Mouse (Mus musculus) B cell, adult 2 months (primary cell): Measurements from ENCODE around the gene Vpreb2.
"Not testable (repeated sequence)": the region's sequence is repeated elsewhere in the genome, so short reads cannot be mapped to it uniquely, and the experiment has no call there.

ENCODE experiments used
- DNase-seq, 2 experiments: peaks; one replicate each; pipeline ENCODE4 v3.0.0; 2022

The Vpreb2 gene

DNA sequence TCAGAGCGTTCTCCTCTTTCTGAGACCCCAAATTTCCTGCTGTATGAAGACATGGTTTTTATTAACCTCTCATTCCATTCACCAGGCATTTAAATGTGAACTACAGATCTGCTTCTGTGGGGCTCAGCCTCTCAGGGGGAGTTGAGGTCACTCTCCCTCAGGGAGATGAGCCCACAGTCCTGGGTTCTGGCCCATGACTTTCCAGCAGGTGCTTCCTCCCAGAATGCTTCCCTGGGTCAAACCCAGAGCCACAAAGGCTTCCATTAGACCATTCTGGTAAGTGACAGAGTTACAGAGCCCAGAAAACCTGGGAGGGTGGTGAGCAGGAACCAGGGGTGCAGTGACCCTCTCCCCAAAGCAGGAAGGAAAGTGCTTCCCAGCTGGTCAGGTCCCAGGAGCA is at the start of gene Vpreb2:
Vpreb2 (plus strand) TSS at position 301 of the 400 bp plus-strand sequence.
- DNase-seq: no peak

DNA sequence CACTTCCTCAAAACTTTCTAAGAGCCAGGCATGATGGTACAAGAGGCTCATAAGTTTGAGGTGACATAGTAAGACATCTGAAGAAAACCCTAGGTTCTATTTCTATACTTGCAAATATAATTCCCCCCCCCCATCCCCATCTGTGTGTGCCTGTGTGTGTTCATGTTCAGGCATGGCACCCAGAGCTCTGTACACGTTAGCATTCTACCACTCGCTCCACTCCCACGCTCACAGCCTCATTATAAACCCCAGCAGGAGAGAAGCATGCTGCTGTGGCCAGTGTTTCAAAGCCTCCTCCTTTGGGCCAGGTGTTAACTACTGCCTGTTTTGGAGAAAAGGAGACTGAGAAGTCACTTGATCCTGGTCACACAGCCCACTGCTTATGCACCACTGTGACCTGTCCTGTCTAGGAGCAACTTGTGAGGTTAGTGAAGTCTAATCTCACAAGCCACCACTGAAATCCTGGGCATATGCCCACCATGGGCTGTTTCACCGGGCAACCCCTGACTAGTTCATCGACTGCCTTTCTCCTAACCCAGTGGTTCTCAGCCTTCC is 48.2 kb upstream of the Vpreb2 start:
- DNase-seq: no peak

DNA sequence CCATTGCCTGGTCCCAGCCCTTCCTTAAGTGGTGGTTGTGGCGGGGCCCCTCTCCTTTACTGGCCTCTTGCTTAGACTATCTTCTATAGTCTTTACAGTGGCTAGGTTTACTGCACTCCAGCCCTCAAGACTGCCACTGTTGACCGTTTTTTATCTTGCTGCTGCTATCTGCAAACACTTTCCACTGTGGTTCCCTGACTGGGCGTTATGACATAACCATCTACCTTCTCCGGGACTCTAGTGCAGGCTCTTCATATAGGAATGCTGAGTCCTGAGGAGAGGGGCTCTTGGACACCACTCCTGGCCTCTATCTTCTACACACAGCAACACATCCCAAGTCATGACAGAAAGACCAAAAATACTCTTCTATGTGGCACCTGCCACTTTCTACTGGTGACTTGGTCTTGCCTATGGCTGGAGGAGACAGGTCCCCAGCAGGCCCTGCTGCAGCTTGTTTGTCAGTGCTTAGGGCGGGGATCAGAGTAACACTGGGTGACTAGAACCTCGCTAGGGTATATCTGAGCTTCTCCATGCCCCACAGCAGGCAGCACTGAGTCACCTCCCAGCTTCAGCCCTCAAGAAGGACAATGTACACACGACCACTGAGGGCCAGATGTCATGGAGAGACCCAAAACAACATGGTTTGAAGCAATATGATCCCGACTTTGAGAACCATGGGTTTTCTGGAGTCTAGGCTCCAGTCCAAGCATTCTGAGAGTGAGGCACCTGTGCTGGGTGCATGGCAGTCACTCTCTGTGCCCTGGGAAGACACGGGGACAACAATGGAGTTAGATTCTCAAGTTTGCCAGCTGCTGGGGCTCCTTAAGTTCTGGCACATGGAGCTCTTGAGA is 46.4 kb upstream of the Vpreb2 start:
- DNase-seq: no peak

DNA sequence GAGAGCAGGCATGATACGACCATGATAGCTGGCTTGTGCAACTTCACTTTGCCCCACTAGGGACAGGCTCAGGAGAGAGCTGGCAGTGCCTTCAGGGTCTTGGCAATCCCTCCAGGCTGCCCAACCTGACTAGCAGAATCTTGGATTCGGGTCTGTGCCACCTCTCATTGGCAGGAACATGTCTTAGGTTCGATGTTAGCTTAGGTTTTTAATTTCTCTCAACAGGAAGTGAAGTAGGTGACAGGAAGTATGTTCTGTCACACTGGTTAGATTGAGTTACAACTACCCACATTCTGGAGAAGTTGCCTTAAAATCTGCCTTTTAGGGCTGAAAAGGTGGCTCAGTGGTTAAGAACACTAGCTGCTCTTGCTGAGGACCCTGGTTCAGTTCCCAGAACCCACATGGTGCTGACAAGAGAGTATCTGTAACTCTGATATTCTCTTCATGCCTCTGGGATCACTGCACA is 45.8 kb upstream of the Vpreb2 start:
- peak in 1 of 2 experiments; percentile 26 for DNase-seq

DNA sequence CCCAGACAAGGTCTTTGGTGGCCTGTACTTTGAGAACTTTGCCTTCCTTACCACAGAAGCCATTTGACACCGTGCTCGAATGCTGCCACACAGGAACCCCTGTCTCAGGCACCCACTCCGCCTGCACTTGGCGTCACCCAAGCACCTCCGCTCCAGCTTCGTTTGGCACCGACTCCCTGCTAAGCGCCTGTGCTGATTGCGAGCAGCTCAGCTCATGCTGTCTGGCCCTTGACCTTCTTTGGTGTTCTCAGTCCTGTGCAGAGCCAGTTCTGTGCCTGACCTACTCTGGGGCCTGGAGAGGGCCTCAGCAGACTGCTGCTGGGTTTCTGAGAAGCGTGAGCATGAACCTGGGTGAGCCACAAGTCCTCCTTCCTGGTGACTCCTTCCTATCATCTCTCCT is 43.5 kb upstream of the Vpreb2 start:
- DNase-seq: no peak

DNA sequence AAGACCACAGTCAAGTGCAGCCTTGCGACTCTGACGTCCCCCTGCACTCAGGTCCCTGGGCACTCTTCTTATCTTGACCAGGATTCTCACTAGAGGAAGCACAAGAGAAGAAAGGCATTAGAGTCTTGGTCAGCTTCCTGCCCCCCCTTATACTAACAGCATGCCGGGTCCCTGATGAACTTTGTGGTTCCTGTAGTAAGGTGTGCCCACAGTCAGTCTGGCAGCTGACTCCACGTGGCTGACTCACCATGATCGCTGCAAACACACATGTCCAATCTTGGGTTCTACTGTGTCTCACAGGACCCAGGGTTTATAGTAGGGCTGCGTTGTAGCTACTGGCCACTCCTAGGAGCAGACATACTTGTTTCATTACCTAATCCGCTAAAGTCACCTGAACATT is 42.0 kb upstream of the Vpreb2 start:
- no peak for DNase-seq

DNA sequence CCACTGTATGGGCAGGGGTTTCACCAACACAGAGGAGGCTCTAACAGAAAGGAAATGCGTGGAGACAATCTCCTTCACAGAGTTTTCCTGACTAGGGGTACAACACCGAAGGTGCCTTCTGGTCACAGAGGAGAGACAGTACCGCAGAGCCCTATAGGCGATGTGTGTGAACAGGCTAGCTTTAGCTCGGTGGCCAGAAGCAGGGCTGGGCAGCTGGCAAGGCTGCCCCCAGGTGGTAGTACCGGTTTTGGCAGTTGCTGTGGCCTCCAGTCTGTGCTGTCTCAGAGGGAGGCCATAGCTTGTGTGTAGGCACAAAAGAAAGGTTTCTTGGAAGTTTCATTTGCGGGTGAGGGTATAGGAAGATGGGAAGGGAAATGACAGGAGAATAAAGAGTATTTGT is 41.4 kb upstream of the Vpreb2 start:
- DNase-seq: peak; percentile 80 to 82

DNA sequence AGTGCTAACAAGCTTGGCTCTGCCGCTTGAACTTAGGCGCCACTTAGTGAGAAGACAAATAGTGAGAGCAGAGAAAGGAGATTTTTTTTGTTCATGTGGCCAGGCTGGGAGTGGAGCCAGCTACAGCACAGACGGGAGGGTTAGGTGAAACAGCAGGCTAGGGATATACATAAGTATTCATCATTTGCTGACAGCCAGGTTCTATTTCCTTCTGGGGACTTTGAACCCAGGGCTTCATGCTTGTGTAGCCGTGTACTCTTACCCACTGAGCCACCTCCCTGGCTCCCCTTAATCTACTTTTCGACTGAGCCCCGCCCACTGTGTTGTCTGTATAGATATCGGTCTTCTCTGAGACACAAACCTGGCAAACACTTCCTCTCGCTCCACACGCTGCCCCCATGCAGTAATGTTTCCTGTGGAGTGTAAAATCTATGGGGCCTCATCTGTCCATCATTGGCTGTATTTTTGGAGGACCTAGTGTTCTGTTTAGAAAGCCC is 40.9 kb upstream of the Vpreb2 start:
- DNase-seq: no peak

DNA sequence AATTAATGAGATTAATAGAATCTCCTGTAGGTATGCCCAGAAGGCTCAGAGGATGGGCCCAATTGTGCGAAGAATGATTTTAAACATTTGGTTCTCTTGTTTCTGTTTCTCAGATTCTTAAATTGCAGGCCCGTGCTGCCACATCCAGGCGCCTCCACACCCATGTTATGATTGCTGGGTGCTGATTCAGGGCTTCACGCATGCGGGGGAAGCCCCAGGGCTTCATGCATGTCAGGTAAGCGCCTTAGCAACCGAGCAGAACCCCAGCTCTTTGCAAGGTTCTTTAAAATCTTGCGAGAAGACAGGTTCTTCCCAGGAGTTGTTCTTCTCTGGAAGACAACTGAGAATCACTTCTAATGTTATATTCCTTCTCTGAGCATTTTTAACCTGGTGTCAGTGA is 36.8 kb upstream of the Vpreb2 start:
- no peak for DNase-seq

DNA sequence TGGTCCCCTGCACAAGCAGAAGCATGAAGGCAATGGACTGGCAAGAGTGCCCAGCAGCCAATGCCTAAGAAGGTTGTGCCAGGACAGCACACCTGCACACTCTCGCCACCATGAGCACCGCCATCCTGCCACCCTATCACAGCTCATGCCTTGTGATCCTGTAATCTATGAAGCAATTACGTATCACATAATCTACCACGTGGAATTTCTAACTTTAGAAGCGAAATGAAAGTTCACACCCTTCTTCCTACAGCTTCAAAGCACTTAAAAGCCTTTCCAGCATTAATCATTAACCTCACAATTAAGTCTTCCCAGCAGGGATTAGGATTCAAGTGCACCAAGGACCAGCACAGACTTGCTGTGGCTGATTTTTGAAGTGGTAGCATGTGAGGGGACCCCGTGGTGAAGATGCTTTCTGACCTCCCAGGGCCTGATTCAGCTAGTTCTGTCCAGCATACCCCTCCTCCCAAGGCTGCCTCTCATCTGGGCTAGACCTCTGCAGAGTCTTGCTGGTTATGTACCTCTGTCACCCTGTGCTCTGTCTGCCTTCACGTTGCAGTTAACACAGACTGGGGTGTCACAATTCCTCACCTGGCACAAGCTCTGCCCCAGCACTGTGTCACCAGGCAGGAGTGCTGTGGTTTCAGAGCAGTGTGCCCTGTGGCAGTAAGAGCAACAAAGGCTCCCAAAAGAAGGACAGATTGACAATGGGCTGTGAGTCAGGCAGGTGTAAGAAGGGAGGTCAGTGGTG is 35.0 kb upstream of the Vpreb2 start:
- no peak for DNase-seq

DNA sequence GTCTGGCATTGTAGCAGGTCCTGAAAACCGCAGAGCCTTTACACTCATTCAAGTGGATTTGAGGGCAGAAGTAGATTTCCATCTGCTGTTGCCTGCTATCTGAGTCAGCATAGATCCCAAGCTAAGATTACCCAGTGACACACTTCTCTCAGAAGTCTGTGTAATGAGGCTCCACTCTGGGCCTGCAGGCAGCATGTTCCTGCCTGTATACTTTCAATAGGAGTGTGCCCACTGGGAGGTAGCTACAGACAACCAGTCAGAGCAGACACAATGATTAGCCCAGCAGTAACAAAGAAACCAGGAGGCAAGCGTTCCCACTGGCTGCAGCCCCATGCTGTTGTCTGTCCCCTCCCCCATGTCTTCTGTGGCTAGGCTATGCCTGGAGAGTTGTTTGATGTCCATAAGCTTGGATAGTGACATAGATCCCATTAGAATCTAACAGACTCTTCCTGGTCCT is 30.8 kb upstream of the Vpreb2 start:
- no peak for DNase-seq

DNA sequence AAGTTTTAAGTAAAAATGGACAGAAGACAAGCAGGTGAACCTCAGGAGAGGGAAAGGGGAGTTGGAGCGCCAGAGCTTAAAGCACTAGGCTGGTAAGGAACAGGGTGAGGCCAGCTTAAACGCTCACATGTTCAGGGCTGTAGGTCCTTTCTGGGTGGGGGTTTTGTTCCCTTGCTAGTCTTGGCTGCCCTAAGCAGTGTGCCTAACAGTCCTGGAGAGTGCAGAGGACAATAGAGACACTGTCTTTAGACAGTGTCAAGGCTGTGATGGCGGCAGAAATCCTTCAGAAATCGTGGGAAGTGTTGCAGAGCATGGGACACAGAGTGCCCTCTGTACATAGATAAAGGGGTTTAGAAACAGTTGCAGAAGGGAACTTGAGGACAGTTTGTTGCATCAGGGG is 30.2 kb upstream of the Vpreb2 start:
- no peak for DNase-seq

DNA sequence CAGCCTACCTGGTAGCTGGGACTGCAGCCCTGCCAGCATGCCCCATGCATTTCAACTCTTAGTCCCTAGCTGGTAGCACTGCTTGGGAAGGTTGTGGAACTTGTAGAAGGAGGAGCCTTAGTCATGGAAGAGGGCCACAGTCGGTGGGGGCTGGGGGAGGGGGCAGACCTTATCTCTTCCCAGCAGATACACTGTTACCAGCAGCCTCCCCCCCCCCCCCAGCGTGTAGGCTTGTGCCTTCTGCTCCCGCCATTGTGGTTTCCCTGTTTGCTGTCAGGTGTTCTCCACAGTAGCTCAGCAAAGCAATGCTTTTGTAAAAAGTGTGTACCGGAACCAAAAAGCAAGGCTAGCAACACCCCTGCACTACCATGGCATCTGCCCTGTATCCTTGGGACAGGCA is 28.6 kb upstream of the Vpreb2 start:
- no peak for DNase-seq

DNA sequence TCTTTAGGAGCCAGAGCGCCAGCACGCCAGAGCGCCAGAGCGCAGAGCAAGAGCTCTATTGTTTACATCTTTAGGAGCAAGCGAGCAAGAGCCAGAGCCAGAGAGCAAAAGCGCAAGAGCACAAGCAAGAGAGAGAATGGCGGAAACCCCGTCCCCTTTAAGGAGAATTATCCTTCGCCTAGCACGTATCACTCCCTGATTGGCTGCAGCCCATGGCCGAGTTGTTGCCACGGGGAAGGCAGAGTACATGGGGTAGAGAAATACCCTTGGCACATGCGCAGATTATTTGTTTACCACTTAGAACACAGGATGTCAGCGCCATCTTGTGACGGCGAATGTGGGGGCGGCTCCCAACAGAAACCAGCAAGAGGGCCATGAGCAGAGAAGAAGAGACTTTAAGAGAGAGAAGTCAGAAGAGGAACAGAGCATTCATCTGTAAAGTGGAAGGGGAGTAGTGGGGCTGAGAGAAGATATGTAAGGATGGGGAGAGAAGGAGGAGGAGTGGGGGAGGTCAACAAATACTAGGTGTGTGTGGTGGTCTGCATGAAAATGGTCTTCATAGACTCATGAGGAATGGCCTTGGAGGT is 24.1 kb upstream of the Vpreb2 start:
- DNase-seq: not testable (repeated sequence)

DNA sequence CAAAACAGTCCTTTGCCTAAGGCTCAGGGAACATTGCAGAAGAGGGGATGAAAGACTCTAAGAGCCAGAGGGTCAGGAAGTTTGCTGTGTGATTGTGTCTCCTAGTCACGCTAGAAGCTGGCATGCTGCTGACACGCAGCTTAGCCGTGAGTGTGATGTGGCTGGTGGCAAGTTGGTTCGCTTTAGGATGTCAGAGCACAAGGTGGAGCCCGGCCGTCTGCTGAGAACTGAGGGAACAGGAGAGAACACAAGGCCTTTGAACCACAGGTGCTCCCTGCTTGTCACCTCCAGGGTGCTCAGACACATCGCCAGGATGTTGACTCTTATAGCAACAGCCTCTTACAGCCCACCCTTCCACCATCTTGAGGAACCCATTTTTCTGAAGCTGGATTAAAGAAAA is 18.1 kb upstream of the Vpreb2 start:
- DNase-seq: no peak

DNA sequence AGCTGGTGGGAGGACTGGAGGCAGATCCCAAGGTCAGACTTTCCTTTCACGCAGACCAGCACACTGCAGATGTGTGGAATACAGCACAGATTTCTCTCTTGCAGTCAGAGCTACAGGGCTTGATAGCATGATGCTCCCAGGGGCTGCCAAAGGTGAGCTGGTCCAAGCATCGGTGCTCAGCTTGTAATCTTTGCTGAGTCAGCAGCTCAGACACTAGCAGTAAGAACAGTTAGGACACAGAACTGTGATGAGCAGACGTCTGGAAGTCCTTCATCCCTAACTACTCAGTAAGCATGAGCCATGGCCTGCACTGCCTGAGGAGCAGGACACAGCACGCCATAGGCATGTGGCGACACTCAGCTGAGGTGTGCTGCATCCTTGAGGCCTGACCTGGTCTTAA is 8.4 kb upstream of the Vpreb2 start:
- DNase-seq: no peak

DNA sequence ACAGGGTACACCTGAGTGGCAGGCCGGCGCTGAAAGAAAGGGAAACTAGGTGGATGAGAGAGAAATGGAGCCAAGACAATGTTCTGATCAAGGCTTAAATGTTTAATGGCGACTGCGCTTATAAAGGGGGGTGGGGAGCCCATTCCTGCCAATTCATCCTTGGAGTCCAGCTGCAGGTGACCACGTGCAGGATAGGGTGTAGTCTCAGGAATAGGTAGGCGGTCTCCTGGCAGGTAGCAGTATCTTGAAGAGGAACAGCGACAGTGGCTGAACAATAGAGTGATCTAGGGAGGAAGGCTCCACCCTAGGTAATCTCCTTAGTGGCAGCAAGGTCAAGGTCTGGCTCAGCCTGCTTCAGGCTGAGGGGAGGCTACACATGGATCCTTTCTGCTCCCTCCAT is 2.4 kb upstream of the Vpreb2 start:
- not testable (repeated sequence) for DNase-seq

DNA sequence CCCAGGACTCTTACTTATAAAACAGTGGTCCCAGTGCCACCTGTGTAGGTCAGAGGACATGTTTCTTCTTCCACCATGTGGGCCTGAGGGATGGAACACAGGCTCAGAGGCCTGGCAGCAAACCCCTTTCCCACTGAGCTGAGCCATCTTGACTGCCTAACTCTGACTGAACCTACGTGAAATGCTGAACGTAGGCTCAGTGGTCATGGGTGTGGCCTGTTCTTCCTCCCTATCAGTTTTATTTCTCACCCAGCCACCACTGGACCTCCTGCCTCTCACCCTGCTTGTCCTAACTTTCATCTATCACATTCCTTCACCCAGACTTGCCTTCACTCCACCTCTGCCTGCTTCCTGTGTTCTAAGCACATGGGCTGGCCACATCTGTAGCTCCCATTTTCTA is 3.0 kb downstream of the Vpreb2 start:
- DNase-seq: no peak

DNA sequence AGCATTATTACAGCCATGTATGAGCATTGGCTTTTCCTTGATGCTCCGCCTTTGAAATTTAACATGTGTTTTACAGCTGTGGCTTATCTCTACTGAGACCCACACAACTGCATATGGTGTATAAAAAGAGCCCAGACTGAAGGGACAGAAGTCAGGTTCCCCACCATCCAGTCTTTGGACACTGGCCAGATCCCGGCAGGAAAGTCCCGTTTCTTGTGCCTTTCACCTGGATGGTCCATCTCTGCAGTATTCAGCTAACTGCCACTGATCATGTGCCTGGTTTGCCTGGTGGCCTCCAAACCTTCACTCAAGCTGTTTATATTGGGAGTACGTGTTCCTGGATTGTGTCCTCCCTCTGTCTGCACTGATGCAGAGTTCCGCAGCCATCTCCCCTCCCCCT is 4.0 kb downstream of the Vpreb2 start:
- peak; percentile 14 to 18 for DNase-seq

DNA sequence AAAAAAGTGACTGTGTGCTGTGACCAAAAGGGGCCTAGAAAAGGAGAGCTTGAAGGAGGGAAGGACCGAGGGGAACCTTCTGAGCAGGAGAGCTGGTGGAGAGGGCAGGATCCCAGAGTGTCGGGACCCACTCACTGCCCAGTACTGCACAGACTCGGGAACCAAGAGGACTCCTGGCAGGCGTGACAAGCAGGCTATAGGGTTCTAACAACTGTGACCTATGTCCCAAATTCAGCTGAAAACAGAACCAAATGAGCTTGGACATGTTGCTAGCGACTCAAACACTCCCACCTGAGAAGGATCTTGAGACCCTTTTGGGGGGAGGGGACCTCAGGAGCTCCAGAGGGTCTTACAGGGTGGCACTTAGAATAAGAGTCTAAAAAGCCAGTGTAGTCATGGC is 4.8 kb downstream of the Vpreb2 start:
- DNase-seq: no peak

DNA sequence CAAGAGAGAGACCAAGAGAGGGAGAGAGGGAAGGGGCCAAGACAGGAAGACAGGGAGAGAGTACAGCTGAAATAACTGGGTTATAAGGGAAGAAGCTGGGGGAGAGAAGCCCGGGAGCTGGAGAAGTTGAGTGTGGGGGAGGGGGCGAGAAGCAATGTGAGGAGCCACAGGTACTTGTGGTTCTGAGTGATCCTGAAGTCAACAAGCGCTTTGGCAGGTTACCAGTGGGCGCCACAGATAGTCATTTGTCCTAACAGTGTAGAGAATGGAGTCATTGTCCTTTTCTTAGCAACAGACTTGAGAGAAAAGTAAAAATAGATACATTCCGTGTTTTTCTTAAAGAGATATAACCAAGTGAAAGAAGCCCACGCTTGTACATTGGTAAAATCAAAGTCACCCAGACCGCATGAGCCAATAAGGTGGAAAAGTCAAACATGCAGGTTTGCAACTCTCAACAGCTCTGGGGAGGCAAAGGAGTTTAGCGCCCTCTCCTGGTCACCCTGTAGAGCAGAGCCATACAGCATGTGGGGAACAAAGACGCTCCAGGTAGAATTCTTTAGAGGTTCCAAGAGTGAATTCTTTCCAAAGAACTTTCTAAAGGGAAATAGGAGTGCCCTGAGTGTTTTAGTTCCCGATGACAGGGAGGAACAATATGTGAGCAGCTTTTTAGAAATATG is 6.4 kb downstream of the Vpreb2 start:
- peak; percentile 73 to 75 for DNase-seq

DNA sequence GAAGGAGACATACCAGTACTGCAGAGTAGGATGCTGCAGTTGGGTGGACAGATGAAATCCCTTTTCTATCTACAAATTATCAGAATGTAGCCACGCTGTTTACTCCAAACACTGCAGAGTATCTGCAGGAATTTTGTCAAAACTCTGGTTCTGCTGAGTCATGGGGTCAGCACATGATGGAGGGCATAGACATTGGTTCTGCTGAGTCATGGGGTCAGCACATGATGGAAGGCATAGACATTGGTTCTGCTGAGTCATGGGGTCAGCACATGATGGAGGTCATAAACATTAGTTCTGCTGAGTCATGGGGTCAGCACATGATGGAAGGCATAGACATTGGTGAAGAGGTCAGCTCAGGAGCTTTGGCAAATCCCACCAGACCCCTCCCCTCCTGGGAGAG is 7.5 kb downstream of the Vpreb2 start:
- DNase-seq: no peak

DNA sequence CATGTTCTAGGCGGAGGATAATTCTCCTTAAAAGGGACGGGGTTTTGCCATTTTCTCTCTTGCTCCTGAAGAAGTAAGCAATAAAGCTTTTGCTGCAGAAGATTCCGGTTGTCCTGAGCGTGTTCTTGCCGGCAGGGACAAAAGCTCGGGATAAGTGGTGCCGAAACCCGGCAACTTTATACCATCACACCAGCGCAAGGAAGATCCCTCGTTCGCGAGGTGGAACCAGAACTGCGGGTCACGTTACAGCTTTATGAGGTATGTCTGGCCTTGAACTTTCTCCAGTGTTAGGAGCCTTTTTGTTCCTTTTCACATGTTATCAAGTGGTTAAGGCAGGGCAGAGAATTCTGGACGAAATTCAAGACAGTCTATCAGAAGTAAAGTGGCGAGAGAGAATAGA is 12.1 kb downstream of the Vpreb2 start:
- not testable (repeated sequence) for DNase-seq
